In the genomic region with DNA sequence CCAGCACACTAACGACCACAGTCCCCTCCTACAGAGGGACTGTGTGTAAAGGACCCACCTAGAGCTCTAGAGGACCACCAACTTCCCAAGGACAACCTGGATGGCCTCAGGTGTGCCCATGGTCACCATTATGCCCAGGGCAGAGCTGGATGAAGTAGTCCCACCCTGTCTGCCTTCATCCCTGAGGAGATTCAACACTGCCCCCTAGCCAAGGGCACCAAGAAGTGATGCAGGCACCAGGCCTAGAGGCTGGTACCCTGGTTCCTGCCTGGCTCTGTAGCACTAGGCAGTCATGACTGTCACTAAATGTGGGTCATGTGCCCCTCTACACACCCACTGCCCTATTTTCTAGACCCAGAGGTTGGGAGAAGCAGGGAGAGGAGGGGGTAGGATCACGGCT, we compare ENCODE assay signal across 20 mouse cellular contexts. TPM values are rescaled to one million over a fixed set of nuclear protein-coding genes. Genes with fewer than 3 reads are reported as not detected.
A peak's percentile ranks its signal among the peaks of the same experiment; 100 is the strongest.
DNase-seq lines count a peak whose midpoint lies in the region; ATAC-seq and TF ChIP-seq lines count a peak whose summit lies in the region.
"Had no signal": no experiment of that assay in that cellular context is flagged by ENCODE, and none has a peak within 500 bp of the region (broad histone marks: within the 10 kb centered on the region; RNA-seq: fewer than 3 reads in every experiment).

No protein-coding gene starts in this region.

- peak; percentile 24; the same call in 1 of the 2 replicates for TF ChIP-seq CTCF in cortical plate, adult 2 months (IDR thresholded peaks at IDR 0.05; ENCODE audit: extremely low read depth, insufficient read depth, low read length)

- H3K4me1 ChIP-seq in cortical plate, adult 2 months (ENCODE audit: control insufficient read depth, insufficient read depth, low read length): peaks cover 1% of the 10 kb centered on the region; the same call in 1 of the 2 replicates

- no peak for TF ChIP-seq POLR2A in cortical plate, adult 2 months (IDR thresholded peaks at IDR 0.05; ENCODE audit: extremely low read depth, insufficient read depth, low read length)

- no peak overlapping the region for H3K27ac ChIP-seq in cortical plate, adult 2 months (ENCODE audit: insufficient read depth, low read length)
- H3K27ac ChIP-seq: hindbrain, embryonic 12.5 days; limb, embryonic 13.5 days; midbrain, embryonic 12.5 days; neural tube, embryonic 15.5 days had no signal

- peak; percentile 45; the same call in 1 of the 2 replicates for ATAC-seq in megakaryocyte progenitor cell, adult 5-6 weeks (replicated peaks; ENCODE audit: poor library complexity)

- no peak overlapping the region for H3K4me3 ChIP-seq in cortical plate, adult 2 months (ENCODE audit: insufficient read depth, low read length)
- H3K4me3 ChIP-seq: hindbrain, embryonic 12.5 days; limb, embryonic 13.5 days; midbrain, embryonic 12.5 days; neural tube, embryonic 15.5 days had no signal

- DNase-seq in retina, postnatal 1 day: peak; percentile 12
- no peak for DNase-seq in retina, embryonic 14.5 days (ENCODE audit: low spot score)
- peak; percentile 63 for DNase-seq in liver
- no peak for DNase-seq in urinary bladder, postnatal 25 days (ENCODE audit: low spot score)
- no peak for DNase-seq in lung, adult 18-20 months
- DNase-seq: adrenal gland, postnatal 36 days; heart, adult 18-20 months; lung, postnatal 14 days had no signal

RNA-seq across cellular contexts. Expression of gene Aip, which starts 6.1 kb away (rescaled TPM):
- 167 and 180 TPM in 2 replicates for polyA plus RNA-seq in cortical plate, adult 2 months (2012; rRNA removed)
- total RNA-seq in megakaryocyte progenitor cell, adult 5-6 weeks (2015): 61.9 and 66.4 TPM in 2 replicates
- total RNA-seq in megakaryocyte progenitor cell, adult 5-6 weeks (2017): 24.4 and 31.1 TPM in 2 replicates

RNA-seq across cellular contexts. Expression of gene Gpr152, which starts 7.8 kb away (rescaled TPM):
- 0.04 TPM in 2 replicates for polyA plus RNA-seq in cortical plate, adult 2 months (2012; rRNA removed)
- total RNA-seq in megakaryocyte progenitor cell, adult 5-6 weeks (2015): not detected in 2 replicates
- total RNA-seq in megakaryocyte progenitor cell, adult 5-6 weeks (2017): 0.10 TPM in 1 of 2 replicates, not detected in the other
- total RNA-seq: gastrocnemius, adult 18-20 months had no signal
- polyA plus RNA-seq: embryonic facial prominence, embryonic 11.5 days; forebrain, embryonic 11.5 days; heart, embryonic 16.5 days; intestine, embryonic 14.5 days; large intestine, adult 2 months; limb, embryonic 13.5 days; midbrain, embryonic 12.5 days; neural tube, embryonic 15.5 days had no signal

RNA-seq across cellular contexts. Expression of gene Cabp4, which starts 12.1 kb away (rescaled TPM):
- 0.08 and 0.17 TPM in 2 replicates for polyA plus RNA-seq in cortical plate, adult 2 months (2012; rRNA removed)
- not detected in 2 replicates for total RNA-seq in megakaryocyte progenitor cell, adult 5-6 weeks (2015)
- total RNA-seq in megakaryocyte progenitor cell, adult 5-6 weeks (2017): not detected in 2 replicates
- total RNA-seq: gastrocnemius, adult 18-20 months had no signal
- polyA plus RNA-seq: embryonic facial prominence, embryonic 11.5 days; forebrain, embryonic 11.5 days; heart, embryonic 16.5 days; intestine, embryonic 14.5 days had no signal

RNA-seq across cellular contexts. Expression of gene Coro1b, which starts 16.7 kb away (rescaled TPM):
- 207 and 236 TPM in 2 replicates for polyA plus RNA-seq in cortical plate, adult 2 months (2012; rRNA removed)
- total RNA-seq in megakaryocyte progenitor cell, adult 5-6 weeks (2015): 138 and 142 TPM in 2 replicates
- total RNA-seq in megakaryocyte progenitor cell, adult 5-6 weeks (2017): 66.4 and 83.5 TPM in 2 replicates

RNA-seq across cellular contexts. Expression of gene Ptprcap, which starts 21.6 kb away (rescaled TPM):
- polyA plus RNA-seq in cortical plate, adult 2 months (2012; rRNA removed): 1.3 and 1.6 TPM in 2 replicates
- 96.4 and 114 TPM in 2 replicates for total RNA-seq in megakaryocyte progenitor cell, adult 5-6 weeks (2015)
- 79.5 and 83.5 TPM in 2 replicates for total RNA-seq in megakaryocyte progenitor cell, adult 5-6 weeks (2017)
- total RNA-seq: gastrocnemius, adult 18-20 months had no signal

Comparison
In these comparisons a context has a peak if more than half of its experiments do, and no peak if none do; other contexts are left out.
1. DNase-seq: peak in retina, postnatal 1 day (single experiment) and liver (single experiment); none in retina, embryonic 14.5 days (single experiment), urinary bladder, postnatal 25 days (single experiment) and lung, adult 18-20 months (0 of 2).